Mouse (Mus musculus) CD4-positive, CD25-positive, alpha-beta regulatory T cell, adult 2 months (primary cell): Measurements from ENCODE around the gene Sema3f.

Experiments used
- DNase-seq: peaks from one replicate; pipeline ENCODE4 v3.0.0-alpha.2; 2012; ENCODE audit warnings: low read depth, low spot score

Gene Sema3f

GRCm38 (mm10) chr9:107715632-107716031, 5.4 kb upstream of the Sema3f start:
- no peak for DNase-seq

GRCm38 (mm10) chr9:107714221-107714952, 4.1 kb upstream of the Sema3f start:
- no peak for DNase-seq

- peak; percentile 39 for DNase-seq
Measured at GRCm38 (mm10) chr9:107709096-107709696, 1.1 kb downstream of the Sema3f start.

GRCm38 (mm10) chr9:107708439-107709095, 1.7 kb downstream of the Sema3f start:
- no peak for DNase-seq

- peak; percentile 33 for DNase-seq
Measured at GRCm38 (mm10) chr9:107707701-107708438, 2.4 kb downstream of the Sema3f start.

GRCm38 (mm10) chr9:107706781-107707211, 3.5 kb downstream of the Sema3f start:
- DNase-seq: no peak

GRCm38 (mm10) chr9:107703337-107704122, 6.7 kb downstream of the Sema3f start:
- DNase-seq: no peak

- DNase-seq: no peak
Measured at GRCm38 (mm10) chr9:107702606-107703185, 7.6 kb downstream of the Sema3f start.

- no peak for DNase-seq
Measured at GRCm38 (mm10) chr9:107701594-107701993, 8.7 kb downstream of the Sema3f start.

GRCm38 (mm10) chr9:107700114-107700571, 10.1 kb downstream of the Sema3f start:
- no peak for DNase-seq

GRCm38 (mm10) chr9:107699376-107699980, 10.8 kb downstream of the Sema3f start:
- no peak for DNase-seq

GRCm38 (mm10) chr9:107698611-107699190, 11.6 kb downstream of the Sema3f start:
- no peak for DNase-seq

- no peak for DNase-seq
Measured at GRCm38 (mm10) chr9:107697811-107698521, 12.3 kb downstream of the Sema3f start.

- DNase-seq: no peak
Measured at GRCm38 (mm10) chr9:107696845-107697610, 13.2 kb downstream of the Sema3f start.

GRCm38 (mm10) chr9:107696106-107696479, 14.2 kb downstream of the Sema3f start:
- DNase-seq: no peak

GRCm38 (mm10) chr9:107695441-107696105, 14.7 kb downstream of the Sema3f start:
- no peak for DNase-seq

- no peak for DNase-seq
Measured at GRCm38 (mm10) chr9:107694627-107695026, 15.6 kb downstream of the Sema3f start.

- no peak for DNase-seq
Measured at GRCm38 (mm10) chr9:107693433-107693987, 16.8 kb downstream of the Sema3f start.
